Mouse (Mus musculus): ENCODE measurements around the gene Myh7. TPM values are rescaled to one million over a fixed set of nuclear protein-coding genes. Genes with fewer than 3 reads are reported as not detected.

Gene Myh7
- total RNA-seq, 2 experiments from 2014 or later = 3.9 to 5.5 TPM

- intact Hi-C loops (cut with DNase I) = no loop called here
- peak; percentile 77 for DNase-seq
These were observed 67.8 kb downstream of the Myh7 start for GRCm38 (mm10) chr14:54926401-54927158.

GRCm38 (mm10) chr14:54925349-54926342 lies 68.8 kb downstream of the Myh7 start, which contains the start of gene Efs:
Efs (minus strand) TSS chr14:54926126.
- intact Hi-C loops (cut with DNase I) = no loop called here
- DNase-seq = peak; percentile 82

DNA sequence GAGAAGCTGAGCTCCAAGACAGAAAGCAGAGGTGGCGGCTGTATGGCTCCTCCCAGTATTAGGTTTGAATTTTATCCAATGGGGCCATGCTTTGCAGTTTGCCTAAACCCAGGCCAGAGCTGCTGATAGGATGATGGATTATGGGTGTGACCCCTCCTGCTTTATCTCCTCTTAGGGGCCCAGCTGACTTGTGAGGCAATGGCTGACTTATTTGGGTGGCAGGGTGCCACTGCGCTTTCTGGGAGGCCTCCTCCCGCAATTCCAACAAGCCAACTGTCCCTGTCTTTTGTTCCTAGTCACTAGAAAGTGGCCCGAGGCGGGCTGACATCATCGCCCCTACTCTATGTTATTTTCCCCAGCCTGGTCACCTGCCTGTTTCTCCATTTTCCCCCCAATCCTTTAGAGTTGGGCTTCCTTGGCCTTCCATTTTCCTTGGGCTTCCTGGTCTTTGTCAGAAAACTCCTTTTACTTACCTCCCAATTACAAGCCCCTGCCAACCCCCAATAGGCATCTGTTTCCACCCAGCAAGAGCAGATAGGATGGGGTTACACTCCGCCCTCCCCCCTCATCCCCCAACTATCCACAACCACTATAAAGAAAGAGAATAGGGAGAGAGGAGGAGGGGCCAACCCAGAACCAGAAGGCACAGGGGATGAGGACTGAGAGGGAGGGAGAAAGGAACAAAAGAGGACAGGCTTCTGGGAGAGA lies 69.6 kb downstream of the Myh7 start:
- DNase-seq = peak; percentile 75
- intact Hi-C loops (cut with DNase I) = no loop called here

Small RNA genes within 50 kb of the gene (microRNA-seq; reads per million reads assigned to microRNA genes)
- gene Mir208a (2.1 reads per million), gene Mir208b (1.2 reads per million)

Other genes starting within 250 kb of the Myh7 start
- 10 to 100 TPM; 33.7 to 36.5 TPM for gene Slc7a8, start 212.7 kb downstream of the Myh7 start, total RNA-seq (2021)
- gene Rnf212b, start 180.5 kb downstream of the Myh7 start, total RNA-seq (2021) = not detected
- gene Homez, start 123.7 kb downstream of the Myh7 start, total RNA-seq (2021) = 10 to 100 TPM in 1 of 2 experiments, 1 to 10 TPM in 1; 7.9 to 17.0 TPM
- gene Ppp1r3e, start 117.1 kb downstream of the Myh7 start, total RNA-seq (2021) = 10 to 100 TPM; 50.0 to 54.6 TPM
- gene Bcl2l2, start 111.2 kb downstream of the Myh7 start, total RNA-seq (2021) = 10 to 100 TPM; 49.9 to 54.6 TPM
- not detected for gene Gm20521, start 111.2 kb downstream of the Myh7 start, total RNA-seq (2021)
- 100 to 1,000 TPM; 325 to 354 TPM for gene Pabpn1, start 102.1 kb downstream of the Myh7 start, total RNA-seq (2021)
- gene Slc22a17, start 81.5 kb downstream of the Myh7 start, total RNA-seq (2021) = 100 to 1,000 TPM; 345 to 405 TPM
- 10 to 100 TPM; 15.0 to 15.9 TPM for gene Efs, start 68.5 kb downstream of the Myh7 start, total RNA-seq (2021)
- not detected for gene Il25, start 61.9 kb downstream of the Myh7 start, total RNA-seq (2021)
- 10 to 100 TPM in 1 of 2 experiments, 1 to 10 TPM in 1; 7.5 to 11.1 TPM for gene Cmtm5, start 58.4 kb downstream of the Myh7 start, total RNA-seq (2021)
- 1 to 10 TPM; 2.7 TPM for gene Myh6, start 27.7 kb downstream of the Myh7 start, total RNA-seq (2021)
- gene Gm17428, start 17.7 kb downstream of the Myh7 start, total RNA-seq (2021) = not detected
- 10 to 100 TPM; 26.3 to 29.0 TPM for gene Ngdn, start 20.8 kb upstream of the Myh7 start, total RNA-seq (2021)
- gene Zfhx2, start 97.7 kb upstream of the Myh7 start, total RNA-seq (2021) = 10 to 100 TPM; 28.2 to 29.4 TPM
- 10 to 100 TPM; 34.7 to 35.7 TPM for gene Thtpa, start 100.2 kb upstream of the Myh7 start, total RNA-seq (2021)
- gene Ap1g2, start 112.0 kb upstream of the Myh7 start, total RNA-seq (2021) = 10 to 100 TPM; 25.8 to 31.4 TPM
- gene Jph4, start 122.3 kb upstream of the Myh7 start, total RNA-seq (2021) = 100 to 1,000 TPM; 366 to 399 TPM
- gene Dhrs2, start 227.4 kb upstream of the Myh7 start, total RNA-seq (2021) = not detected

All from left cerebral cortex, postnatal 4 days (tissue).